Mouse (Mus musculus) hindbrain, postnatal 0 days (tissue): ENCODE measurements around the gene Trap1. TPM values are rescaled to one million over a fixed set of nuclear protein-coding genes. Genes with fewer than 3 reads are reported as not detected.

ENCODE experiments used
- ATAC-seq: fragments of 200-750 bp; cut with Nextera tagmentation; 2 replicates; pipeline ENCODE4 v1.8.0; 2017; ENCODE audit warnings: mild to moderate bottlenecking, moderate TSS enrichment, moderate library complexity
- DNase-seq: peaks from one replicate; pipeline ENCODE4 v3.0.0-alpha.2; 2015; ENCODE audit warnings: low spot score
- H3K27ac ChIP-seq: fragments of 300-500 bp; sonication (generic); 2 replicates; pipeline ENCODE4 v1.5.1; 2014; ENCODE audit warnings: mild to moderate bottlenecking
- H3K27me3 ChIP-seq: fragments of 300-500 bp; sonication (generic); 2 replicates; pipeline ENCODE4 v1.6.1; 2014; ENCODE audit warnings: low read length, mixed read lengths; ENCODE audit not compliant: insufficient read depth
- H3K36me3 ChIP-seq: fragments of 300-500 bp; sonication (generic); 2 replicates; pipeline ENCODE4 v1.6.1; 2014; ENCODE audit warnings: low read length, mixed read lengths; ENCODE audit not compliant: insufficient read depth
- H3K4me1 ChIP-seq: fragments of 300-500 bp; sonication (generic); 2 replicates; pipeline ENCODE4 v1.6.1; 2014; ENCODE audit warnings: antibody characterized with exemption, low read length, mixed read lengths; ENCODE audit not compliant: insufficient read depth
- H3K4me2 ChIP-seq: fragments of 300-500 bp; sonication (generic); 2 replicates; pipeline ENCODE4 v1.6.1; 2014; ENCODE audit warnings: low read depth, mild to moderate bottlenecking, low read length, moderate library complexity, mixed read lengths
- H3K4me3 ChIP-seq: fragments of 300-500 bp; sonication (generic); 2 replicates; pipeline ENCODE4 v1.5.1; 2014; ENCODE audit warnings: low read length
- H3K9ac ChIP-seq: fragments of 300-500 bp; sonication (generic); replicated peaks from 2 replicates; pipeline ENCODE4 v1.6.1; 2014; ENCODE audit warnings: mild to moderate bottlenecking, low read length, moderate library complexity, mixed read lengths
- H3K9me3 ChIP-seq: fragments of 300-500 bp; sonication (generic); 2 replicates; pipeline ENCODE4 v1.6.1; 2016; ENCODE audit warnings: low read length, mixed read lengths
- CTCF ChIP-seq: IDR thresholded peaks from 2 replicates; pipeline ENCODE4 v1.5.1; 2016; ENCODE audit warnings: antibody characterized with exemption, control low read depth, low read depth
- WGBS: fragments of 180-500 bp; shearing (Covaris S2); extraction: QIAGEN DNeasy Blood & Tissue Kit; methylation state at CpG from one replicate; pipeline ENCODE4 v1.1.7; 2014; 5-methylcytosine and 5-hydroxymethylcytosine counted together
- polyA plus RNA-seq: library from polyadenylated mRNA; unstranded; fragments of >200 nt; fragmentation: Nextera tagmentation; extraction: Ambion mirVana; gene quantifications from 2 replicates; pipeline ENCODE4 v1.2.1, GENCODE M21; 2015
- total RNA-seq: library from RNA; depleted of rRNA; stranded (reverse); fragments of >200 nt; gene quantifications from 2 replicates; pipeline ENCODE4 v1.2.3, GENCODE M21; 2014; rRNA removed

The Trap1 gene
- total RNA-seq (41.2 and 42.6 TPM in 2 replicates), polyA plus RNA-seq (51.2 and 52.1 TPM in 2 replicates)

DNA sequence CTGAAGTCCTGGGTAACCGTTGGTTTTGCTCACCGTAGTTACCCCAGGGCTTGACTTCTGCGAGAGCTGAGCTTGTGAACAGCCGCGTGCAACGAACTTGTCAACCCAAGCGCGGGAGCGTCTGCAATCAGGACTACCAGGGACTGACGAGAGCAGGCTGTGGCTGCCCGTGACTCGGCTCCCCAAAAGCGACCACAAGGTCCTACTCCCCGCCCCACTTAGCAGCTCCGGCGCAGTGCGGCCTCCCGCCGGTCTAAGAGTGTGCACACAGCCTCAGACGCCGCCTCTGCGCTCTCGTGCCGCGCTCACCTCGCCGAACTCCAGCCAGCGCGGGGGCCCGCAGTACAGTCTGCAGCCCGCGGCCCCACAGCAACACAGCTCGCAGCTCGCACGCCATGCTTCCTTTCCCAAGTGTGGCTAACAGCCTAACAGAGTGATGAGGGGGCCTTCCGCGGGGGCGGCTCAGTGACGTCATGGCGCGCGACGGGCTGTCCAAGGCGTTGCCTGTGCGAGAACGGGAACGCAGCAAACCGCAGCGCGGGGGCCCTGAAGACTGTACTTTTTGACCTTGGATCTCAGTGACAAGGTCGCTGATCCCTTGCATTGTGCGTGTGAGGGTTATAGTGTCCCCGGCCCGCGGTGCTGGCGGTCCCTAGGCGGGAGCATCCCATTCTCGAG lies at the start of gene Trap1:
Trap1 (minus strand) TSS at position 444 of the 678 bp plus-strand sequence.
- Histone ChIP-seq H3K4me1 (peaks cover 3% of the 10 kb centered on the region; the same call in 1 of the 2 replicates), H3K27ac (peak within 1 kb of the TSS; percentile 89), H3K9ac (peak within 1 kb of the TSS; percentile 87), H3K4me3 (peak within 1 kb of the TSS; percentile 85), H3K9me3 (no peaks in the 10 kb centered on the region), H3K4me2 (peak within 1 kb of the TSS; percentile 83), H3K27me3 (no peaks in the 10 kb centered on the region), H3K36me3 (no peaks in the 10 kb centered on the region)
- ATAC-seq (peak; percentile 98), DNase-seq (peak; percentile 92)
- no peak for TF ChIP-seq CTCF
- under 1% methylated on average over 58 of the region's 58 CpGs for WGBS

- Histone ChIP-seq H3K4me2 (no peak overlapping the region), H3K9ac (no peak overlapping the region), H3K36me3 (peaks cover 50% of the 10 kb centered on the region), H3K4me3 (no peak overlapping the region), H3K9me3 (no peaks in the 10 kb centered on the region), H3K27me3 (no peaks in the 10 kb centered on the region), H3K4me1 (no peaks in the 10 kb centered on the region), H3K27ac (no peak overlapping the region)
- TF ChIP-seq CTCF: no peak
- no peak for ATAC-seq
- WGBS: 81% methylated on average over 4 of the region's 4 CpGs
- DNase-seq: no peak
Observed at GRCm38 (mm10) chr16:4117072-4117471, 39.4 kb upstream of the Trap1 start.

GRCm38 (mm10) chr16:4100374-4100773 lies 22.7 kb upstream of the Trap1 start:
- Histone ChIP-seq H3K4me1 (no peaks in the 10 kb centered on the region), H3K9ac (no peak overlapping the region), H3K4me3 (no peak overlapping the region), H3K27ac (no peak overlapping the region), H3K4me2 (no peak overlapping the region), H3K36me3 (peaks cover 34% of the 10 kb centered on the region), H3K9me3 (no peaks in the 10 kb centered on the region), H3K27me3 (no peaks in the 10 kb centered on the region)
- DNase-seq (no peak), ATAC-seq (no peak)
- WGBS: 94% methylated on average over 2 of the region's 2 CpGs
- TF ChIP-seq CTCF: no peak

- H3K4me2 ChIP-seq: no peak overlapping the region
- H3K36me3 ChIP-seq: peaks cover 55% of the 10 kb centered on the region
- no peaks in the 10 kb centered on the region for H3K27me3 ChIP-seq
- no peak for TF ChIP-seq CTCF
- H3K27ac ChIP-seq: no peak overlapping the region
- no peaks in the 10 kb centered on the region for H3K9me3 ChIP-seq
- DNase-seq (no peak), ATAC-seq (no peak)
- H3K4me1 ChIP-seq: no peaks in the 10 kb centered on the region
- H3K4me3 ChIP-seq: no peak overlapping the region
- WGBS: 88% methylated on average over 1 of the region's 1 CpGs
- H3K9ac ChIP-seq: no peak overlapping the region
Observed at GRCm38 (mm10) chr16:4097521-4097920, 19.9 kb upstream of the Trap1 start.

DNA sequence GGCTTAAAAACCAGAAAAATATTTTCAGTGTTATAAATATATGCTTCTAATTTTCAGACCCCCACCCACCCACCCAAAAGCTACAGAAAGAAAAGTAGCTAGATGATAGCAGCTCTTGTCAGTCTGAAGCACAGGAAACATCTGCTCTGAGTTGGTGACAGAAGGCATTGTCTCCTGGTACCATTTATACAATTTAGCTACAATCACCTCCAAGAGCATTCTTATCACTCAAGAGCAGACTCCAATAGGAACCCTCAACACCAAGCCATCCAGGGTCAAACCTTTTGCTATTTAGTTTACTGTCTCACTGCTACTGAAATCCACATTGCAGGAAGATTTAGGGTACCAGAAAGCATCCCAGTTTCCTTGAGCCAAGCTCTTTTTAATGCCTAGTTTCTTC lies 19.3 kb upstream of the Trap1 start:
- Histone ChIP-seq H3K4me3 (no peak overlapping the region), H3K27me3 (no peaks in the 10 kb centered on the region), H3K9me3 (no peaks in the 10 kb centered on the region), H3K4me2 (no peak overlapping the region), H3K4me1 (no peaks in the 10 kb centered on the region), H3K36me3 (peaks cover 59% of the 10 kb centered on the region), H3K27ac (no peak overlapping the region), H3K9ac (no peak overlapping the region)
- ATAC-seq (no peak), DNase-seq (no peak)
- TF ChIP-seq CTCF: no peak

GRCm38 (mm10) chr16:4096141-4096540 lies 18.5 kb upstream of the Trap1 start:
- H3K36me3 ChIP-seq: peaks cover 66% of the 10 kb centered on the region
- H3K4me3 ChIP-seq: no peak overlapping the region
- 86% methylated on average over 3 of the region's 3 CpGs for WGBS
- no peak overlapping the region for H3K9ac ChIP-seq
- no peak for ATAC-seq
- DNase-seq: no peak
- TF ChIP-seq CTCF: no peak
- no peak overlapping the region for H3K4me2 ChIP-seq
- no peaks in the 10 kb centered on the region for H3K9me3 ChIP-seq
- H3K4me1 ChIP-seq: no peaks in the 10 kb centered on the region
- no peak overlapping the region for H3K27ac ChIP-seq
- no peaks in the 10 kb centered on the region for H3K27me3 ChIP-seq

GRCm38 (mm10) chr16:4087214-4087913 lies 9.7 kb upstream of the Trap1 start:
- Histone ChIP-seq H3K27ac (no peak overlapping the region), H3K4me1 (no peaks in the 10 kb centered on the region), H3K9ac (no peak overlapping the region), H3K27me3 (no peaks in the 10 kb centered on the region), H3K4me2 (no peak overlapping the region), H3K4me3 (no peak overlapping the region), H3K9me3 (no peaks in the 10 kb centered on the region), H3K36me3 (peaks cover 78% of the 10 kb centered on the region)
- no peak for DNase-seq
- no peak for ATAC-seq
- 96% methylated on average over 8 of the region's 8 CpGs for WGBS
- TF ChIP-seq CTCF: no peak
